Mouse (Mus musculus) kidney, postnatal 0 days (tissue): ENCODE measurements at regions not wholly inside any gene's neighbourhood (a gene's known extent, or its start where the extent isn't known, plus 50 kb on each side); places are given as distances from the start of the nearest gene placed in this dataset.
A peak's percentile ranks its signal among the peaks of the same experiment; 100 is the strongest.

Experiments used
- ATAC-seq: fragments of 200-750 bp; cut with Nextera tagmentation; replicated peaks from 2 replicates; pipeline ENCODE4 v1.8.0; 2017; ENCODE audit warnings: low read depth, moderate number of reproducible peaks, moderate TSS enrichment, moderate library complexity; ENCODE audit not compliant: low FRiP score
- DNase-seq: peaks from one replicate; pipeline ENCODE4 v3.0.0-alpha.2; 2016; ENCODE audit warnings: low spot score
- H3K27ac ChIP-seq: fragments of 300-500 bp; sonication (generic); 2 replicates; pipeline ENCODE4 v1.5.1; 2014; ENCODE audit warnings: mild to moderate bottlenecking
- H3K27me3 ChIP-seq: fragments of 300-500 bp; sonication (generic); 2 replicates; pipeline ENCODE4 v1.6.1; 2014; ENCODE audit warnings: low read length, mixed read lengths; ENCODE audit not compliant: insufficient read depth
- H3K36me3 ChIP-seq: fragments of 300-500 bp; sonication (generic); 2 replicates; pipeline ENCODE4 v1.6.1; 2014; ENCODE audit warnings: low read length, mixed read lengths; ENCODE audit not compliant: insufficient read depth
- H3K4me1 ChIP-seq: fragments of 300-500 bp; sonication (generic); replicated peaks from 2 replicates; pipeline ENCODE4 v1.6.1; 2014; ENCODE audit warnings: antibody characterized with exemption, low read length, mixed read lengths; ENCODE audit not compliant: insufficient read depth
- H3K4me2 ChIP-seq: fragments of 300-500 bp; sonication (generic); 2 replicates; pipeline ENCODE4 v1.6.1; 2014; ENCODE audit warnings: mild to moderate bottlenecking, low read length, moderate library complexity, mixed read lengths
- H3K4me3 ChIP-seq: fragments of 300-500 bp; sonication (generic); replicated peaks from 2 replicates; pipeline ENCODE4 v1.5.1; 2014; ENCODE audit warnings: low read depth, low read length
- H3K9ac ChIP-seq: fragments of 300-500 bp; sonication (generic); 2 replicates; pipeline ENCODE4 v1.6.1; 2014; ENCODE audit warnings: low read depth, low read length
- H3K9me3 ChIP-seq: fragments of 300-500 bp; sonication (generic); replicated peaks from 2 replicates; pipeline ENCODE4 v1.6.1; 2016; ENCODE audit warnings: low read length, inconsistent platforms, mixed read lengths
- CTCF ChIP-seq: IDR thresholded peaks from 2 replicates; pipeline ENCODE4 v1.5.1; 2016; ENCODE audit warnings: antibody characterized with exemption, low read depth, mild to moderate bottlenecking, moderate library complexity
- WGBS: fragments of 180-500 bp; shearing (Covaris S2); extraction: QIAGEN DNeasy Blood & Tissue Kit; methylation state at CpG from one replicate; pipeline ENCODE4 v1.1.7; 2014; 5-methylcytosine and 5-hydroxymethylcytosine counted together

DNA sequence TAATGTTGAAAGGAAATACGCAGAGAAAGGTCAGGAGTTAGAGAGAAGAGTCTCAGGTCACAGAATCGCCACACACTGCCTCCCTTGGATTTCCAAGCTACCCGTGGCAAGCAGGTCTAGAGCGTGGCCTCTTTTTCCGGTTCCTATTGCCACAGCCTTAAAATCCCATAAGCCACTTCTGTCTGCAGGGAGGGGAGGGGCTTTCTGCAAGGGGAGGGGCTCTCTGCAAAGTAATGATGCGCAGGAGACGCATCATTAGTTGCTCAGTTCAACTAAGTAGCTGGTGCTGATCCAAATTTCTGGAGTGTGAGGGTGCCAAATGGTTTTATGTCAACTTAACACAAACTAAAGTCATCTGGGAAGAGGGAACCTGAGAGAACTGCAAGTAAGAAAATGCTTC lies 179.6 kb downstream of the Dact1 start:
- H3K9ac ChIP-seq, result no peak overlapping the region
- no peak overlapping the region for H3K27ac ChIP-seq
- H3K4me2 ChIP-seq, result no peak overlapping the region
- no peaks in the 10 kb centered on the region for H3K4me1 ChIP-seq
- DNase-seq (no peak), ATAC-seq (no peak)
- TF ChIP-seq CTCF, result no peak
- H3K4me3 ChIP-seq, result no peak overlapping the region
- H3K36me3 ChIP-seq, result no peaks in the 10 kb centered on the region
- 63% methylated on average over 7 of the region's 7 CpGs for WGBS
- no peaks in the 10 kb centered on the region for H3K9me3 ChIP-seq
- no peaks in the 10 kb centered on the region for H3K27me3 ChIP-seq

DNA sequence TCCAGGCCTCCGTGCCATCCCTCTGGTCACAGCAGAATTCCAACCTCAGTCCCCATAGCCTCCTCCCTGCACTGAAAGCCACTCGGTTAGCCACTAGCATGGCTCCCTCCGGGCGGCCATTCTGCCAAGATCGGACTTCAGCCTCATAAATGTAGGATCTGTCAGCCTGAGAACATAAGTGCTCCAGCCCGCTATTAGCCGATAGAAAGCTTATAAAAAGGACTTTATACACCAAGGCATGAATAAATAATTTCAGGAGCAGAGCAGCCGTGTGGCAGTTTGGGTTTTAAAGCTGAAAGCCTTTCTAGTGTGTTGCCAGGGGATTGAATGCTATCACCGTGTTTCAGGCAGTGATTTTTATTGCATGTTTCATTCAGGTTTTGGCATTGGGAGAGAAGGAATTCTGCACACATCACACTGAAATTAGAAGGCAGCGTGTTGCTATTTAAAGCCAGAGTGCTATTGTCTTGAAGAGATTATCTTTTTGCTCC lies 185.2 kb downstream of the Dact1 start:
- no peaks in the 10 kb centered on the region for H3K27me3 ChIP-seq
- H3K9ac ChIP-seq, result no peak overlapping the region
- ATAC-seq (no peak), DNase-seq (no peak)
- H3K4me3 ChIP-seq, result no peak overlapping the region
- no peaks in the 10 kb centered on the region for H3K36me3 ChIP-seq
- TF ChIP-seq CTCF, result no peak
- WGBS, result 52% methylated on average over 10 of the region's 10 CpGs
- H3K4me2 ChIP-seq, result peak overlapping the region; percentile 10; the same call in 1 of the 2 replicates
- no peaks in the 10 kb centered on the region for H3K9me3 ChIP-seq
- H3K27ac ChIP-seq, result no peak overlapping the region
- H3K4me1 ChIP-seq, result no peaks in the 10 kb centered on the region

DNA sequence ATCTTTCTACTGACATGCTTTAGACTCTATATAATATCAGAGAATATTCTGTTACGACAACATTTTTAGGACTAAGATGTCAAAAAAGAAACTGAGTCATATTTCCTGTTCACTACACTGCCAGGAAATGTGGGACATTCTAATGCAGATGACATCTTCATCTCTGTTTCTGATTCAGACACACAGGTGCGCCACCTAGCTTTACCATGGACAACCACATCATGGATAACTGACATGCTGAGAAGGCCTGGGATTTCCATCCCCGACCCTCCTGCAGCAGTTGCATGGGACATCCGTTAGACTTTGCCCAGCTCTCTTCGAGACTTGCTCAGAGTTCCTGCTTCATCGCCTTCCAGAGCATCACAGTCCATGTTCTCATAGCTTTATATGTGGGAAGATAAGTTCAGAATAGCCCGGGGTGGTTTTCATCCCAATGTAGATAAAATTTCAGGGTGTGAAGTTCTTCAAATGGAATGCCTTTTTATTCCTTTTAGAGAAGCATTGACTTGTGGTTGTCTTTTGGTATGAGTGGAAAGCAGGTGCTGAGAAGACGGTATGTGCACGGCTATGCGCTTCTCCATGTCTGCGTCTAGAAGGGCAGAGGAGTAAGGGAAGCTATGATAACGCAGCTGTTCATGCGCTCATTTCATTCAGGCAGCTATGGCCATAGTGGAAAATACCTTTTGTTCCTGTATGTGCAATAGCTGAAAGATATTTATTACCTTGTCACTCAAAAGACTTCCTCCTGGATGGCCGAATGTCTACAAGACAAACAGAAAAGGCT lies 188.8 kb downstream of the Dact1 start:
- Histone ChIP-seq H3K4me1 (no peaks in the 10 kb centered on the region), H3K9ac (no peak overlapping the region), H3K9me3 (no peaks in the 10 kb centered on the region), H3K36me3 (no peaks in the 10 kb centered on the region), H3K27me3 (no peaks in the 10 kb centered on the region), H3K4me3 (no peak overlapping the region), H3K27ac (no peak overlapping the region), H3K4me2 (no peak overlapping the region)
- TF ChIP-seq CTCF, result peak; percentile 64
- ATAC-seq, result no peak
- 77% methylated on average over 14 of the region's 14 CpGs for WGBS
- no peak for DNase-seq

DNA sequence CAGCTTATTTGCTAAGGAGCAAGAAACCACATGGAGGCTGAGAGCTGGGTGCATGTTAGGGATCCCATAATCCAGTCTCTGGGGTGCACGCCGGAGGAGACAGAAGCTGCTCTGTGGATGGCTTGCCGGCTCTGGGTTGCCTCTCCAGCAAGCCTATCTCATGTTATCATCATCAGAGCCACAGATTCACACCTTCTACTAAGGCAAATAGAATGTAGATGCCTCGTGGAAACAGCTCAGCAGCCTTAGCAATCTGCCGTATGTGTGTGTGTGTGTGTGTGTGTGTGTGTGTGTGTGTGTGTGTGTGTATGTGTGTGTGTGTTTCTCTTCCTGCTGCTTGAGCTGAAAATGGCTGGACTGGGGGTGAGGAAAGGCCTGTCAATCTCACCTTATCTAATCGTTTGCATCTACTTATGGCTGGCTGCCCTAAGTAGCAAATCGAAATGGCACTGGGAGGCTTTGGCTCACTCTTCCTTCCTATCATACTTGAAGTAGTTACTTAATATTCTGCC lies 191.7 kb downstream of the Dact1 start:
- Histone ChIP-seq H3K9ac (no peak overlapping the region), H3K36me3 (no peaks in the 10 kb centered on the region), H3K4me2 (no peak overlapping the region), H3K27ac (no peak overlapping the region), H3K9me3 (no peaks in the 10 kb centered on the region), H3K4me1 (no peaks in the 10 kb centered on the region), H3K27me3 (no peaks in the 10 kb centered on the region), H3K4me3 (no peak overlapping the region)
- ATAC-seq (no peak), DNase-seq (no peak)
- WGBS, result 57% methylated on average over 7 of the region's 7 CpGs
- no peak for TF ChIP-seq CTCF

DNA sequence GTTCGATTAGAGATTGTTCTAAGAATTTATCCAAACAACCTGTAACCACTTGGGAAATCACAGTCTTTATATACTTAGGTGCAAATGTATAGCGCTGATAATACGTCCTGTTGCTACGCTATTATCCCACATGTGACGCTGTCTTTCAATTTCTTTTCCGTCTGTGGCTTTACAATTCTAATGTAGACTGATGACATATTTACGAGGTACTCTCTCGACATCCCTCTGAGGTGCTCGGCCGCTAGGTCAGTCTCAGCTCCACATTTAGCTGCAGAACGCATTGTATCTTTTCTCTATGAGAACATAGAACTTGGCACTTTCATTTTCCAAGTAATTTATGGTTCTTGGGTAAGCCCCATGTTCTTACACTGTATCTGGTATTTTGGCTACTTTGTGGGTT lies 193.6 kb downstream of the Dact1 start:
- H3K4me1 ChIP-seq, result no peaks in the 10 kb centered on the region
- H3K9me3 ChIP-seq, result no peaks in the 10 kb centered on the region
- no peaks in the 10 kb centered on the region for H3K36me3 ChIP-seq
- no peak overlapping the region for H3K4me3 ChIP-seq
- ATAC-seq (no peak), DNase-seq (no peak)
- H3K9ac ChIP-seq, result no peak overlapping the region
- H3K27ac ChIP-seq, result no peak overlapping the region
- no peaks in the 10 kb centered on the region for H3K27me3 ChIP-seq
- H3K4me2 ChIP-seq, result no peak overlapping the region
- WGBS, result 44% methylated on average over 11 of the region's 11 CpGs
- TF ChIP-seq CTCF, result no peak

DNA sequence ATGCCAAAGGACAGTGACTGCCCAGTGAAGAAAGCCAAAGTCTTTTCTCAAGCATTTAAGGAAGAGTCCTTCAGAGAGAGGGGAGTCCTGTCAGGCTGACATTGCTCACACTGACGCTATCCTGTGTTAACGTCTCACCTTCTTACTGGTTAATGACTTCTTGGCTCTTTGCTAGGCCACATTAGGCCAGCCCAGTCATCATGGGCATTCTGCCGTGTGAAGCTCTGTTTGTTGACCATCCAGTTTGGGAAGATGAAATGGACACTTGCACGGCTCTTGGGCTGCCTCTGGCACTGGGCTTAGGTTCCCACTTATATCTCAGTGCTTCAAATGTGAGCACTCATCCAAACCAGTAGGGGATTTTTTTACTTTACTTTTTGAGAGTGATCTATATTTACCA lies 196.5 kb downstream of the Dact1 start:
- H3K4me1 ChIP-seq, result no peaks in the 10 kb centered on the region
- WGBS, result 43% methylated on average over 4 of the region's 4 CpGs
- ATAC-seq (no peak), DNase-seq (no peak)
- no peak overlapping the region for H3K4me2 ChIP-seq
- no peak overlapping the region for H3K27ac ChIP-seq
- H3K27me3 ChIP-seq, result no peaks in the 10 kb centered on the region
- H3K9ac ChIP-seq, result no peak overlapping the region
- no peaks in the 10 kb centered on the region for H3K9me3 ChIP-seq
- no peaks in the 10 kb centered on the region for H3K36me3 ChIP-seq
- no peak overlapping the region for H3K4me3 ChIP-seq
- TF ChIP-seq CTCF, result no peak
